Mouse (Mus musculus) intestine, embryonic 15.5 days (tissue): Measurements from ENCODE around the gene Lamc1. TPM values are rescaled to one million over a fixed set of nuclear protein-coding genes. Genes with fewer than 3 reads are reported as not detected.
"Not testable (repeated sequence)": the region's sequence is repeated elsewhere in the genome, so short reads cannot be mapped to it uniquely, and the experiment has no call there.

Experiments
- ATAC-seq: fragments of 200-750 bp; cut with Nextera tagmentation; 2 replicates; pipeline ENCODE4 v1.8.0; 2017; ENCODE audit warnings: moderate TSS enrichment, moderate library complexity
- H3K27ac ChIP-seq: fragments of 300-500 bp; sonication (generic); 2 replicates; pipeline ENCODE4 v1.5.1; 2015; ENCODE audit warnings: mild to moderate bottlenecking, inconsistent platforms
- H3K27me3 ChIP-seq: fragments of 300-500 bp; sonication (generic); replicated peaks from 2 replicates; pipeline ENCODE4 v1.6.1; 2015; ENCODE audit warnings: inconsistent platforms
- H3K36me3 ChIP-seq: fragments of 300-500 bp; sonication (generic); 2 replicates; pipeline ENCODE4 v1.6.1; 2015; ENCODE audit warnings: inconsistent platforms
- H3K4me1 ChIP-seq: fragments of 300-500 bp; sonication (generic); replicated peaks from 2 replicates; pipeline ENCODE4 v1.6.1; 2015; ENCODE audit warnings: inconsistent platforms
- H3K4me2 ChIP-seq: fragments of 300-500 bp; sonication (generic); replicated peaks from 2 replicates; pipeline ENCODE4 v1.6.1; 2015; ENCODE audit warnings: mild to moderate bottlenecking, inconsistent platforms
- H3K4me3 ChIP-seq: fragments of 300-500 bp; sonication (generic); replicated peaks from 2 replicates; pipeline ENCODE4 v1.5.1; 2015; ENCODE audit warnings: inconsistent platforms
- H3K9ac ChIP-seq: fragments of 300-500 bp; sonication (generic); 2 replicates; pipeline ENCODE4 v1.6.1; 2015; ENCODE audit warnings: inconsistent platforms
- H3K9me3 ChIP-seq: fragments of 300-500 bp; sonication (generic); 2 replicates; pipeline ENCODE4 v1.6.1; 2016; ENCODE audit warnings: inconsistent platforms
- WGBS: fragments of 180-500 bp; shearing (Covaris S2); methylation state at CpG from one replicate; pipeline ENCODE4 v1.1.7; 2015; 5-methylcytosine and 5-hydroxymethylcytosine counted together
- polyA plus RNA-seq: library from polyadenylated mRNA; unstranded; fragments of >200 nt; fragmentation: Nextera tagmentation; extraction: Ambion mirVana; gene quantifications from 2 replicates; pipeline ENCODE4 v1.2.1, GENCODE M21; 2015

Gene Lamc1
- polyA plus RNA-seq, 1 experiment from 2014 or later, result 58.1 TPM

DNA sequence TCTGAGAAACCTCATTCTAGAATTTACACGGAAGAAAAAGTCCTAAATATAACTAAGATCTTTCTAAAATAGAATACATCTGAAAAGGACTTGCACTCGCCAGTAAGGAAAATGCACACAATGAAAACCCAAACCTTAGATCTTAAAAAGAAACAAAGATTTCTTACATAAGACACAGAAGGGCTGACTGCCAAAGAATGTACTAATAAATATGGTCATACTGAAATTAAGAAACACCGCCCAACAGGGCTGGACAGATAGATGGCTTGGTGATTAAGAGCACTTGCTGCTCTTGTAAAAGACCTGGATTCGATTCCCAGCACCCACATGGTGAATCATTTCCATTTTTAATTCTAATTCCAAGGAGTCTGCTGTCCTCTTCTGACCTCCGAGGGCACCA lies 22.4 kb downstream of the Lamc1 start:
- Histone ChIP-seq H3K27ac (no peak overlapping the region), H3K9ac (no peak overlapping the region), H3K4me2 (no peak overlapping the region), H3K27me3 (no peaks in the 10 kb centered on the region), H3K4me1 (peaks cover 24% of the 10 kb centered on the region), H3K9me3 (no peaks in the 10 kb centered on the region), H3K36me3 (no peaks in the 10 kb centered on the region), H3K4me3 (no peak overlapping the region)
- ATAC-seq, result no peak
- 68% methylated on average over 5 of the region's 5 CpGs for WGBS

DNA sequence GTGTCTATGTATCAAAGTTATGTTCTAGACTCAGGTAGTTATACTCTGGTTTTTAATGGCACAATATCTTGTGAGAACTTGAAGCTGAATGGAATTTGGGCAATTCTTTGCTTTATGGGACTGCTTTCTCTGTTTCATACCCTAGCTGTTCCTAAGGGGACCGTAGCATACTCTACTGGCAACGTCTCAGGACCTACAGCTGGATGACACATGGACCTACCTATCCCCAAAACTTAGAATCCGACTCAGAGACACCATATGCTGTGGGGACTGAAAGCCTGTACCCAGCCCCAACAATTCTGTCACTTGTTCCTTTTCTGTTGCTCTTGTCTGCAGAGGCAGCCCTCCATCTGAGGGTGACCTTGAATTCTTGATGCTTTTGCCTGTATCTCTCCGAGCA lies 23.3 kb downstream of the Lamc1 start:
- no peak for ATAC-seq
- no peaks in the 10 kb centered on the region for H3K36me3 ChIP-seq

DNA sequence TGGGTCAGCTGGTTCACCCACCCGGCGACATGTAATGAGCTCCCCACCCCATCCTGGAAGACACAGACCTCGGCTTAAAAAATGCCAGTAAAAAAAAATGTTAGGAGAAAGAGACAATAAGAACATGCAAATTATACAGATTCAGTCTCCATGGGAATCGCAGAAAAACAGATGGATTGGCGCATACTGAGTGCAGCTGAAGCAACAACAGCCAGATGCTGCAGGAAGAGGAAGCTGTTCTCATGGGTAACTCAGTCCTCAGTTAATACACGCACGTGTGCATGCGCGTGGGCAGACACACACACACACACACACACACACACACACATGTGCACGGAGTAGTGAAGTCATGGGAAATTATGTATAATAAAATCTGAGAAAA lies 23.7 kb downstream of the Lamc1 start:
- peak overlapping the region; percentile 39 for H3K4me2 ChIP-seq
- 52% methylated on average over 10 of the region's 10 CpGs for WGBS

More for the DNA sequence above, 23.3 kb downstream of the Lamc1 start:
- Histone ChIP-seq H3K4me3 (no peak overlapping the region), H3K9me3 (no peaks in the 10 kb centered on the region), H3K27ac (no peak overlapping the region; the same call in 1 of the 2 replicates), H3K4me1 (peaks cover 24% of the 10 kb centered on the region), H3K27me3 (no peaks in the 10 kb centered on the region), H3K4me2 (no peak overlapping the region), H3K9ac (no peak overlapping the region)
- 65% methylated on average over 4 of the region's 4 CpGs for WGBS

GRCm38 (mm10) chr1:153308179-153308914 lies 24.2 kb downstream of the Lamc1 start:
- no peaks in the 10 kb centered on the region for H3K27me3 ChIP-seq
- peak overlapping the region; percentile 39 for H3K4me2 ChIP-seq
- H3K9me3 ChIP-seq, result no peaks in the 10 kb centered on the region
- H3K4me1 ChIP-seq, result peaks cover 24% of the 10 kb centered on the region
- 39% methylated on average over 9 of the region's 9 CpGs for WGBS
- peak; percentile 70 for ATAC-seq
- H3K4me3 ChIP-seq, result no peak overlapping the region
- H3K36me3 ChIP-seq, result no peaks in the 10 kb centered on the region
- peak overlapping the region; percentile 32; the same call in 1 of the 2 replicates for H3K9ac ChIP-seq
- H3K27ac ChIP-seq, result peak overlapping the region; percentile 80

More for the DNA sequence above, 23.7 kb downstream of the Lamc1 start:
- Histone ChIP-seq H3K27me3 (no peaks in the 10 kb centered on the region), H3K36me3 (no peaks in the 10 kb centered on the region), H3K27ac (peak overlapping the region; percentile 80), H3K4me3 (no peak overlapping the region), H3K4me1 (peaks cover 24% of the 10 kb centered on the region), H3K9ac (no peak overlapping the region), H3K9me3 (no peaks in the 10 kb centered on the region)
- peak; percentile 23; the same call in 1 of the 2 replicates for ATAC-seq

DNA sequence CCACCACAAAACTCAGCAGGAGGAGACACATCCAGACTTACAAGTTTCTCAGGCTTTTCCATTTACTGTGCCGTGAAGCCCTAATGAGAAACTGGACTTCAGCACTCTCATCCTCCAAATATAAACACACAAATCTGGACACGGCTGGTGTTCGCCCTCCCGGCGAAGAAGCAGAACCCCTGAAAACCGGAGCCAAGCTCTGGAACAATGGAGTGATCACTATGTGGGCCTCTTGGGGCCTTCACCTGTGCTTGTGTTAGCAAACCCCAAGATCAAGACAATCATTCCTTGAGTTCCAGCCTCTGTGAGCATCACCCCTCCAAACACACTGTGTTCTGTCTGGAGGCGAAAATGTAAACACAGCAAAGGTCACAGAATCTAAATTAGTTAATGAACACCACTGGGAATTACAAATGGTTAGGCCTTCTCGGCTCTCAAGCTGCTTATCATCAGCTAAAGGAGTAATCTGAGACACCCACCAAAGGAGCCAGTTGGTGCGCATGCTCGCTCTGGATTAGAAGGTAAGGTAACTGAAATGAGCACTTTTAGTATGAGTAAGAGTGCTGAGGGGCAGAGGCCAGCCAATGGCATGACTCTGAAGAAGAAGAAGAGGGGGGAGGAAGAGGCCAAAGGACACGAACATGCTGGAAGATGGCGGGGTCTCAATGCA lies 24.9 kb downstream of the Lamc1 start:
- no peak overlapping the region for H3K9ac ChIP-seq
- ATAC-seq, result peak; percentile 59

GRCm38 (mm10) chr1:153305728-153306127 lies 26.9 kb downstream of the Lamc1 start:
- 79% methylated on average over 9 of the region's 9 CpGs for WGBS
- not testable (repeated sequence) for H3K9me3 ChIP-seq

More for the DNA sequence above, 24.9 kb downstream of the Lamc1 start:
- Histone ChIP-seq H3K4me3 (no peak overlapping the region), H3K36me3 (no peaks in the 10 kb centered on the region), H3K4me2 (no peak overlapping the region), H3K27me3 (no peaks in the 10 kb centered on the region), H3K27ac (peak overlapping the region; percentile 80), H3K9me3 (no peaks in the 10 kb centered on the region), H3K4me1 (peaks cover 24% of the 10 kb centered on the region)
- WGBS, result 42% methylated on average over 12 of the region's 12 CpGs

GRCm38 (mm10) chr1:153305249-153305648 lies 27.3 kb downstream of the Lamc1 start:
- not testable (repeated sequence) for H3K9me3 ChIP-seq, H3K27me3 ChIP-seq, H3K27ac ChIP-seq, H3K4me3 ChIP-seq, H3K9ac ChIP-seq, H3K36me3 ChIP-seq, H3K4me2 ChIP-seq, ATAC-seq
- 93% methylated on average over 22 of the region's 22 CpGs for WGBS
- H3K4me1 ChIP-seq, result peaks cover 24% of the 10 kb centered on the region

More at GRCm38 (mm10) chr1:153305728-153306127, 26.9 kb downstream of the Lamc1 start:
- not testable (repeated sequence) for H3K27me3 ChIP-seq, H3K4me2 ChIP-seq, ATAC-seq, H3K4me3 ChIP-seq, H3K27ac ChIP-seq, H3K9ac ChIP-seq, H3K36me3 ChIP-seq
- peaks cover 24% of the 10 kb centered on the region for H3K4me1 ChIP-seq

GRCm38 (mm10) chr1:153299436-153299835 lies 33.1 kb downstream of the Lamc1 start:
- H3K36me3 ChIP-seq, H3K9me3 ChIP-seq, H3K4me1 ChIP-seq, H3K27ac ChIP-seq, H3K9ac ChIP-seq, ATAC-seq, H3K4me3 ChIP-seq, H3K4me2 ChIP-seq, H3K27me3 ChIP-seq: not testable (repeated sequence)
- WGBS, result 42% methylated on average over 5 of the region's 5 CpGs

DNA sequence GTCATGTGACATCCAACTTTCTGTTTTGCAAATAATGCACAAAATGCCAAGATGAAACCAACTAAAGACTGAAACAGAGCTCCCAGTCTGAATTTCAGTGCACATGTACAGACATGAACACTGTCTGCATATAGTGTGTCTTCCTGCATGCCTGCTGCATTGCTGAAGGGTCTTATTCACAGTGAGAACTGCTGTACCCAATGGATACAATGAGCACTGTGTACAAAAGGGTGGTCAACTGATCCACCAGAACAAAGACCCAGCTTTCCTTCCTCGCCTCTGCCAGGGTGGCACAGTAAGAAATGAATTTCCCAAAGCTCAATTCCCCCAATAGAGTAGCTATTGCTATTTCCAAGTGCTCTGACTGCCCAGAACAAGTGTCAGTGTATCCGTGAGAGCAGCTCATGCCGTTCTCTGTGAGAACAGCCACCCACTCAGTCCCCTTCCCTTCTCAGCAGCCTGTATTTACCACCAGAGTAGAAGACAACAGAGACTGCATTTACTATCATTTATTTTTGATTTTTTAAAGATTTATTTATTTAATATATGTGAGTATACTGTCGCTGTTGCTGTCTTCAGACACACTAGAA lies 34.7 kb downstream of the Lamc1 start:
- not testable (repeated sequence) for H3K4me2 ChIP-seq, ATAC-seq, H3K9me3 ChIP-seq, H3K27ac ChIP-seq, H3K4me1 ChIP-seq, H3K27me3 ChIP-seq, H3K4me3 ChIP-seq, H3K9ac ChIP-seq, H3K36me3 ChIP-seq
- 82% methylated on average over 4 of the region's 4 CpGs for WGBS

DNA sequence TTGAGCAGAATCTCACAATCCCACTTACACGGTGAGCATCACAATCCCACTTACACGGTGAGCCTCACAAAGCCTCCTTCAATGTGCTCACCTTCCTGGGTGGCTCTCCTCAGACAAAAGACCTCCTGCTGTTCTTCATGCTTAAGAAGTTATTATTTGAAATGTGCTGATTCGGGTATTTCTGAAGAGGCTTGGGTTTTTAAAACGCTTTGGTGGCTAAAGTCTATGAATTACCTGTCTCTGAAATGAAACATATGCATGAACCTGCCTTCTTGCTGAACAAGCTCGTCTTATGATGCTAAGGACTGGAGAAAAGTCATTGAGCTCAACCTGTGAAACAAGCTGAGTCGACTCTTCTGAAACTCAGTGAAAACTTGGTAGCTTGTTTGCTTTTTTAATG lies 36.6 kb downstream of the Lamc1 start:
- no peaks in the 10 kb centered on the region for H3K36me3 ChIP-seq
- H3K4me1 ChIP-seq, result peaks cover 17% of the 10 kb centered on the region
- no peak overlapping the region for H3K4me3 ChIP-seq
- no peaks in the 10 kb centered on the region for H3K9me3 ChIP-seq
- no peaks in the 10 kb centered on the region for H3K27me3 ChIP-seq
- no peak for ATAC-seq
- H3K9ac ChIP-seq, result no peak overlapping the region
- WGBS, result 72% methylated on average over 6 of the region's 6 CpGs
- no peak overlapping the region for H3K27ac ChIP-seq
- no peak overlapping the region for H3K4me2 ChIP-seq

- Histone ChIP-seq H3K4me2 (no peak overlapping the region), H3K9me3 (no peaks in the 10 kb centered on the region), H3K4me1 (peaks cover 17% of the 10 kb centered on the region), H3K4me3 (no peak overlapping the region), H3K9ac (no peak overlapping the region), H3K27me3 (no peaks in the 10 kb centered on the region), H3K36me3 (no peaks in the 10 kb centered on the region), H3K27ac (no peak overlapping the region)
- ATAC-seq, result peak; percentile 62
- WGBS, result 40% methylated on average over 5 of the region's 5 CpGs
Observed at GRCm38 (mm10) chr1:153292892-153293291, 39.7 kb downstream of the Lamc1 start.

DNA sequence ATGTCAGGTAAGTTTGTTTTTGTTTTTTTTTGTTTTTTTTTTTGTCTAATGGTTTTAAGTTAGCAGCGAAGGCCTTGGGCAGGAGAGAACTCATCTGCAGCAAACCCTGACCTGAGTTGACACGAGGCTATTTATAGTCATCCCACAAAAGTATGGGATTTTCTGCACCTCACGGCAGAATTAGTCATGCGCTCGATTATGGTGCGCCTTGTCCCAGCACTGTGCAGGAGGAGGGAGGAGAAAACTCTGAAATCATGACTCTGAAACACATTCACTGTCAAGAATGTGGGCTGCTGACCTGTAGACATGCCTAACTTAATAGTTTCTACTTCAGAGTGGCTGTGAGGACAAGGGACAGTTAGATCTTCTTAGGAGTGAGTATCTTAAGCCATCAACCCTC lies 40.4 kb downstream of the Lamc1 start:
- H3K27me3 ChIP-seq, result no peaks in the 10 kb centered on the region
- no peak overlapping the region for H3K27ac ChIP-seq
- ATAC-seq, result no peak
- H3K9me3 ChIP-seq, result no peaks in the 10 kb centered on the region
- H3K9ac ChIP-seq, result no peak overlapping the region
- H3K4me2 ChIP-seq, result no peak overlapping the region
- WGBS, result 46% methylated on average over 6 of the region's 6 CpGs
- H3K4me3 ChIP-seq, result no peak overlapping the region
- H3K36me3 ChIP-seq, result no peaks in the 10 kb centered on the region
- H3K4me1 ChIP-seq, result peaks cover 17% of the 10 kb centered on the region
